Mouse (Mus musculus): ENCODE measurements around the gene Tomm20. TPM values are rescaled to one million over a fixed set of nuclear protein-coding genes. Genes with fewer than 3 reads are reported as not detected.
A peak's percentile ranks its signal among the peaks of the same experiment; 100 is the strongest.
"Not testable (repeated sequence)": the region's sequence is repeated elsewhere in the genome, so short reads cannot be mapped to it uniquely, and the experiment has no call there.

Gene Tomm20
- total RNA-seq, 2 experiments from 2014 or later: 104 to 120 TPM

DNA sequence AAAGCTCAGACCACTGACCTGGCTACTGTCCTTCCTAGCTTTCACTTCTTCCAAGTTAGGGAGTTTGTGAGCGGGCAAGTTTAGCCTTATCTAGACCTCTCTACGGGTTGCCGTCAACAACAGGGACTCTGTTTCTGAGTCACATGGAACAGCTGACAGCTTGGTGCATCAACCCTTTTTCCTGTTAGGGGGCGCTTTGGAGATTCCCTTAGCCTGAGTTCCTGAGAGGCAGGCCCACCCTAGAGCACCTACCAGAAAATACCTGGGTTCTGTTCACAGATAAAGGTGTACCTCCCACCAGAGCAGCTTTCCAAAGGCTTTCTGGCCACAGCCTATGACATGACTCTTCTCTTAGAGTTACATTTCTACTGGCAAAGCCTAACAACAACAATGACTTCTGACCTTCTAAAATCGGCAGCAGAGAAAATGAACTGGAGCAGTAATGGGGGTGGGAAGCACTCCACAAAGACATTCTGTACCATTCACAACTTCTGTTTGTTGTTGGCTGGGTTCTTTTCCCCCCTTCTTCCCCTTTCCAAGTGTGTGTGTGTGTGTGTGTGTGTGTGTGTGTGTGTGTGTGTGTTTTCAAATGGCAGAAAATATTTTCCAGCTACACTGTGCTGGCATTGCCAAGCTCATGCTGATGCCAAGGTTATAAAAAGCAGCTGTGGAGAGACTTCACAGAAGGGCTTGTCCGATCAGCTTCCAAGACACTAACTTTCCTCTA is 28.3 kb downstream of the Tomm20 start:
- peak; percentile 65 for DNase-seq

DNA sequence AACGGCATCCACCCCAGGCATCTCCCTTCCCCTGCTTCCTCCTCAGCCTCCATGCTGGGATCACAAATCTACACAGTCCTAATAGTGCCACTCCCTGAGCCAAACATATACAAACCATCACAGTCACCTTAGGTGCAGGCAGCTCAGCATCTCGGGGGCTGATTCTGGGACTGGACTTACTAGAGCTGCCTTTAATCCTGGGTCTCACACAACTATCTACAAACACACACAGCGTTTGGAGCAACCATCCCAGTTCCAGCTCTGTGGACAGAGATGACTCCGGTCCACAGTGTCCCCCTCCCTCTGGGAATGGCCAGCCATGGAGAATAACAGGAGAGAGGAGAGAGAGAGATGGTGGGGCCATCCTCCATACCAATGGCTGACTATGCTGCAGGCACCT is 29.0 kb downstream of the Tomm20 start:
- DNase-seq: no peak

DNA sequence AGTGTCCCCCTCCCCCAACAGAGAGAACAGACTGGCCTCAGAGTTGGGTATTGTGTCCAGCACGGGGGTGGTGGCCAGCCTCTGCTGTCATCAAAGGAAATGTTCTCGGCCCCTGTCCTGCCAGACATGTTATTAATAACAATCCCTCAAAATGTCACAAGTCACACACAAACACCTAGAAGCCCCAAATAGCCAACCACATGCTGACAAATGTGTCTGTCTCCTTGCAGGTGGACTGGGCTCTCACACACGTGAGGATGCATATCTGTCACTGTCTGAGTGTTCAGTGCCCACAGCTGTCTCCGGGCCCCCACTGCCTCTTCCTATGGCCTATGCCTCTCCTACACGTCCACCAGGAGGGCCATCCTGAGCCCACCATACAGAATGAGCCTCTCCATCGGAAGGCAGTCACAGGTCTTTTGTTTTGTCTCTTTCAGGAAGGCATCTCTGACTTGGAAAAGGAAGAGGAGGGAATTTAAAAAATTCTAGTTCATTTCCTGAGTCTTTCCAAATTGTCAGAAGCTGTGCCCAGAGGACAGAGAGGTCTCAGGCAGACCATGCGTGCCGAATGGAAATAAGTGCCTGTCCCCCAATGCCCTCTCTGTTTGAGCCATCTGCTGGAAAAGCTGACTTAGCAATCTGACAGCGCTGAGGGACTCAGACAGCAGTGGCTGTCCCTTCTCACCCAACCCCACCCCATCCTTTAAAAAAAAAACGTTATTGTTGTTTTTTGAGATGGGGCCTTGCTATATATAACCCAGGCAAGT is 30.9 kb downstream of the Tomm20 start:
- DNase-seq: no peak

DNA sequence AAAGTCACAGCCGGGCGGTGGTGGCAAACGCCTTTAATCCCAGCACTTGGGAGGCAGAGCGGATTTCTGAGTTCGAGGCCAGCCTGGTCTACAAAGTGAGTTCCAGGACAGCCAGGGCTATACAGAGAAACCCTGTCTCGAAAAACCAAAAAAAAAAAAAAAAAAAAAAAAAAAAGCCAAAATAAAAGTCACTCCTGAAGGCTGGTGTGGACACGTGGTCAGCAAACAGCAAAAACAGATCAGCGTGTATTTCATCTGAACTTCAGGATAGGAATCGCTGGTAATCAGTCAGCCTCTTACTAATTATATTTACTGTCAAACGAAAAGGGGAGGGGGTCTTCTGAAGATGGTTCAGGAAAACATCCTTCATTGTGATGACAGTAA is 31.5 kb downstream of the Tomm20 start:
- DNase-seq: not testable (repeated sequence)

DNA sequence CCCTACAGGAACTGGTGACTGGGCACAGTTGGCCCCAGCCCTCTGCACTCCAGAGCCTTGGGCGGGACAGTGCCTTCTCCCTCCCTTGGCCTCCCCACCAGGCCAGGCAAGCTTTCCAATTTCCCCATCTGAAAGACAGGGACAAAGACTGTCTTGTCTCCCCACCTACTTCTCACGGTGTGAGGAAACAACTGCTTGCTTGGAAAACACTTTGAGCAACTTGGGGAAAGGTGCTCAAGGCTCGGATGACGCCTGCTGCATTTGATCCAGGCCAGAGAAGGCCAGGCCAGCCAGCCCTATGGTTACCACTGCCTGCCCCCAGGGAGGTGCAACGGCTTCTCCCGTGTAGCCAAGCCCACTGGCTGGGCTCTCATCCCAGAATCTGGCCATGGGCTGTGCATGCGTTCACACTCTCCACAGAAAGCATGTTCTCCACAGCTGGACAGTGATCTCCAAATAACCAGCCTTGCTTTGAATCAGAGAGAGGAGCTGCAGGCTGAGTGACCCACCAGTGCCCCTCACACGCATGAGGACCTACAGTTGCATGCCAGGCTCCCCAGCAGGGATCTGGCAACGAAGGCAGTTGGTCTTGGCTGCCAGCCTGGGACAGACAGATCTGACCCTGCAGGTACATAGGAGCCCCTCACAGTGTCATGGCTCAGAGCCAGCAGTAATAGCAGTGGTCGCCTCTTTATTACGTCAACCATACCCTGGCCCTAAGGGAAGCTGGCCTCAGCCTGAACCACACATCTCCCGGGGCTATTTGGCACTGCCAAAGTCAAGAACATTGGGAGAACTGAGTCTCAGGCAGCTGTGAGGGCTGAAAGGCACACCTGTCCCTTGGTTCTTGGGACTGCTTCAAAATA is 32.2 kb downstream of the Tomm20 start:
- DNase-seq: peak; percentile 82

DNA sequence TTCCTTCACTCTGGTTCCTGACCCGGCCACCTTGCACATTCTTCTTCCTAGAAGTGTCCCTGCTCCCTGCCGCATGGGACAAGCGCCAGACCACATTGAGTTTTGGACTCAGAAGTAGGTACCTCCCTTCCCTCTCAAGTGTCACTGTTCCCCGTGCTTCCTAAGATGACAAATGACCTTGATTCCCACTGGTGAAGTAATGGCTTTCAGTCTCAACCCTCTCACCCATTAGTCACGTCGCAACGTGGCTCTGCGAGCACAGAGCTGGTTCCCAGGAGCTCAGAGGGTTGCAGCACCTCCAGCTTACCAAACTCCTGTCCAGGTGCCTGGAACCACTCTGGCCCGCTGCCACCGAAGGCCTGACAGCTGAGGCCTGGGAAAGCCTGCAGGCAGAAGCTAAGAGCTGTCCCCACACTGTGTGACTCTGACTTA is 36.3 kb downstream of the Tomm20 start:
- peak; percentile 51 for DNase-seq

DNA sequence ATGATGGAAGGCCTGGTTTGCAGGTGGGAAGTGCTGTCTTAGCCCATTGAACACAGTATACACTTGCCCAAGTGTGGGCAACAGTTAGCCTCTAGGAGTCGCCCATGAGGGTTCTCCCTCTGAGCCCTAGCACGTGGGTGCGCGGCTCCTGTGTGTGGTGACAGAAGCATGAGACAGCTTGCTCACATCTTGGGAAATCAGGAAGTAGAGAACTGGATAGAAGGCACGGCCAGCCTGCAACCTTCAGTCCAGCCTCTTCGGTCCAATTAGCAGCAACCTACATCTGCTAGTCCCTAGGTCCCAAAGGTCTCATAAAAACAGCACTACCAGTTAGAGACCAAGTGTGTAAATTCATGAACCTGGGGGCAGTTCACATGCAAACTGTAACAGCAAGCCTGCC is 36.8 kb downstream of the Tomm20 start:
- DNase-seq: no peak

DNA sequence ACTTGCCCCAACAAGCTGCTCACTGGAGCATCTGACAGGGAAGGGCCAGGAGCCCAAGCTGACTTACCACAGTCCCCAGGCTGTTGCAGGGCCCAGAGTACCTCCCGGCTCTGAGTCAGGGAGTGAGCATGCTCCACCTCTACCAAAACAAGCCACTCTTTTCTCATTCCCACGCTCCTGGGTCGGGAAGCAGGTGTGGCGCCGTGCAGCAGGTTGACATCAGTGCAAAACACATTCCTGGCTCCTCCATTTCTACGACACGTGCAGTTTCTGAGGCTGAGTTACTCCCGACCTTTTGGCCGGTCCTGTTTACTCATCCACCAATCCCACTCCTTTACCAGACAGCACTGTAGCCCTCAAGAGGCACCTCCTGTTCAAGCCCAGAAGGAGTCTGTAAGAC is 37.7 kb downstream of the Tomm20 start:
- DNase-seq: no peak

DNA sequence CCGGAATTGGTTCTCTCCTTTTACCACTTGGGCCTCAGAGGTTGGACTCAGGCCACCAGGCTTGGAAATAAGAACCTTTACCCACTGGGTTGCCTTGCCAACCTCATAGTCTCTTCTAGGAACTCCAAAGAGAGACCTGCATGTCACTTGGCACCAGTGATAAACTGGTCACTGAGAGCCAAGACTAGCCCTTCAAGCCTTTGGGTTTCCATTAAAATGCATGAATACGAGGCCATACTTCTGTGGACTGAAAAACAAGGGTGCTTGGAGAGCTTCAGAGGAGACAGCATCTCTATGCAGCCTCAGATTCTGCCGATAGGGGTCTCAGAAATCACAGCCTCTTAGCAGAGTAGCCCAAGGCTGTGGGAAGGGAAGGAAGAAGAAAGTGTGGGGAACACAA is 38.3 kb downstream of the Tomm20 start:
- DNase-seq: no peak

DNA sequence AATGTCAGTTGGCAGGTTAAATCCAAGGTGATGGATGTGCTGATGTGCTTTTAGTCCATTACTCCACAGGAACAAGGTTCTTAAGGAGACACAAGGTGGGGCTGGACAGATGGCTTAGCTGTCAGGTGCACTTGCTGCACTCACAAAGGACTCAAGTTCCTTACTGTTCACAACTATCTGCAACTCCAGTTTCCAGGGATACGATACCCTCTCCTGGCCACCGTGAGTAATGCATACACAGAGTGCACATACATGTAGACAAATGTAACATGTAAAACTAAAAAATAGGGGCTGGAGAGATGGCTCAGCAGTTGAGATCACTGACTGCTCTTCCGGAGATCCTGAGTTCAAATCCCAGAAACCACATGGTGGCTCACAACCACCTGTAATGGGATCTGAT is 40.3 kb downstream of the Tomm20 start:
- peak; percentile 43 for DNase-seq

DNA sequence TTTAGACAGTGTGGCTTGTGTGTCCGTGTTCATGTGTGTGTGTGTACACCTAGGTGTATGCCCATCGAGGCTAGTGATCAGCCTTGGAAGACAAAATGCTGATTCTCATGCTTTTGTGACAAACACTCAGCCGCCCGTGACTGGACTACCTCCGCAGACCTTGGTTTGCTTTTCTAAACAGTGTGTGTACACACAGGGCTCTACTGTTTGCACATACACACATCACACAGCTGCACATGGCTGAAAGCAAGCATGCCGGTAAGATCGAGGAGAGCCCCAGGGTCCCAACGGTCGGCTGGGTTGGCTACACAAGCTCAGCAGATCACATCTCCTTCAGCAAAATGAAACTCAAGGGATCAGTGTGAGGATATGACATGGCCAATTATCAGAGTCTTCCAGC is 41.7 kb downstream of the Tomm20 start:
- no peak for DNase-seq

DNA sequence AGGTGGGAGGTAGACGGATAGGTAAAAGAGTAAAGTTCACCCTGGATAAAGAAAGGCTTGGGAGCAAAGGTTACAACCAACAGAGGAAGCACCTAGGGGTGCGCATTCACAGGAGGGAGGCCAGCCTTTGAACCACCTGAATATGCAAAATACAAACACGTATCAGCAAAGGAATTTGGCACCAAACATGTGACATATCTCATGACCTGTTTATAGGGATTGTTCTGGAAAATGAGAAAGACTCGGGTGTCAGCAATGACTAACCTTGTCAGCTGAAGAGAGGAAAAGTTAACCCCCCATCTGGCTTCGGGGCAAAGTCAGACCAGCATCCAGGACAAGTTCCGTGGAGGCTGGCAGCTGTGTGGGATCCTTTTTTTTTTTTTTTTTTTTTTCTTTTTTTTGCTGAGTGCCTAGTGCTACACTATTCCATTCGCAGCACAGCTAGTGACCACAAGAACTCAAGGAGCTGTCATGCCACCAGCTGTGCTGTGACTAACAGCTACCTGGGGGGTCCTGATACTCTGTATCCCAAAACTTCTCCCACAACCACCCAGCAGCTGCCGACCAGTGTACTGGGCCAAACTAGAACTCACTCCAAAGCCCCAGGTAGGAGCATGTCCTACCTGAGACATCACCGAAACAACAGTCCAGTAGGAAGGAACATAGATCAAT is 42.3 kb downstream of the Tomm20 start:
- no peak for DNase-seq

DNA sequence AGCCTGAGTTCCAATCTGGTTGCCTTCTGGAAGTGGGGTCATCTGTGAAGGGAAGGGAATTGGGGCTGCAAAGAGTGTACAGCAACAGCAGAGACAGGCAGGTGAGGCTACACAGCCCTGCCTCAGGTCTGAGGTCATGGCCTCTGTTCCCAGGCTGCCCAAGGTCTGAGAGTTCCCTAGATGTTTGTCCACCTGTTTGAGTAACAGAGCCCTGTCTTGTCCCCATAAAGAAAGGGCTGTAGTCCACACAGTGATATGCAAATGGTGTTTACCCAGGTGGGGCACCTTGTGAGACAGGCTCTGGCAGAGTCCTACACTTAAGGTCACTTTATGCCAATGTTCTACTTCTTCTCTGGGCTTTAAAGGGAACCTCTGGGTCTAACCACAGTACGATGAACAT is 44.0 kb downstream of the Tomm20 start:
- DNase-seq: no peak

DNA sequence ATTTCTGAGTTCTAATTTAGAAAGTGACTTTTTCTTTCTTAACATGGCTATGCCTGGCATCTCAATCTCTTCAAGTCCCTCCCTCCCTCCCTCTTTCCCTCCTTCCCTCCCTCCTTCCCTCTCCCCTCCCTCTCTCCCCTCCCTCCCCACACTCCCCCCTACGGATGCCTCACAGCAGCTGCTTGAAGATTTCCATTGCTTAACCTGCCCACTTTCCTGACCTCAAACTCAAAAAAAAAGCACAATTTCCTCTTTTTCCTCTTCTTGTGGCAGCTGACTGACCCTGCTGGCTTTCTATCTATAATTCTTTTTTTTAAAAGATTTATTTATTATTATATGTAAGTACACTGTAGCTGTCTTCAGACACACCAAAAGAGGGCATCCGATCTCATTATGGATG is 44.6 kb downstream of the Tomm20 start:
- DNase-seq: no peak

DNA sequence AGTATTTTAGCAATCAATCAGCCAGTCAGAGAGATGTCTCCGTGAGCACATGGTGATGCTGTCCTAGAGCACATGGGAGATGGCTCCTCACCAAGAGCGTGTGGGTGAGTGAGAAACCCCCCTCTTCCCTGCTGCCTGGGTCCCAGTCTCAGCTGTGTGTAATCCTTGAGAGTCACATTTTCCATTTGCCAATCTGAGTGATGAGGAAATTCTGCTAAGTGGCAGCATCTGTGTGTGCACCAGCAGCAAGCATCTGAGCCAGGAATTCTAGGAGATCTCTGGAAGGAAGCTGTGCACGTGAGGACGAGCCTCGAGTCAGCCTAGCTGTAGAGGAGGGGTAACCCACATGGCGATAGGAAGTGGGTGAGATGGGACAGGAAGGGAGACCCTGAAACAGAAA is 50.5 kb downstream of the Tomm20 start:
- DNase-seq: no peak

DNA sequence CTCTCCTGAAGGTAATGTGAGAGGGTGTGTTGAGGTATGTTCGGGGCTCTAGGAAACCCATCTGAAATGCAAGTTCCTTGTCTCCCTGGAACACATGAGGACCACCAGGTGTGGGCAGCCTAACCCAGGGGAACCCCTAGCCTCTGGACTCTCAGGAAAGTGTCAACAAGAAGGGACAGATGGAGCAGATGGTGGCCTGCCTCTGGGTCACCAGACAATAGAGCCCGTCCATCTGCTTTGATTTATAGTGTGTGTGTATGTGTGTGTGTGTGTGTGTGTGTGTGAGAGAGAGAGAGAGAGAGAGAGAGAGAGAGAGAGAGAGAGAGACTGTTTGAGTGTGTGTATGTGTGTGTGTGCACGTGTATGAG is 58.0 kb downstream of the Tomm20 start:
- no peak for DNase-seq

DNA sequence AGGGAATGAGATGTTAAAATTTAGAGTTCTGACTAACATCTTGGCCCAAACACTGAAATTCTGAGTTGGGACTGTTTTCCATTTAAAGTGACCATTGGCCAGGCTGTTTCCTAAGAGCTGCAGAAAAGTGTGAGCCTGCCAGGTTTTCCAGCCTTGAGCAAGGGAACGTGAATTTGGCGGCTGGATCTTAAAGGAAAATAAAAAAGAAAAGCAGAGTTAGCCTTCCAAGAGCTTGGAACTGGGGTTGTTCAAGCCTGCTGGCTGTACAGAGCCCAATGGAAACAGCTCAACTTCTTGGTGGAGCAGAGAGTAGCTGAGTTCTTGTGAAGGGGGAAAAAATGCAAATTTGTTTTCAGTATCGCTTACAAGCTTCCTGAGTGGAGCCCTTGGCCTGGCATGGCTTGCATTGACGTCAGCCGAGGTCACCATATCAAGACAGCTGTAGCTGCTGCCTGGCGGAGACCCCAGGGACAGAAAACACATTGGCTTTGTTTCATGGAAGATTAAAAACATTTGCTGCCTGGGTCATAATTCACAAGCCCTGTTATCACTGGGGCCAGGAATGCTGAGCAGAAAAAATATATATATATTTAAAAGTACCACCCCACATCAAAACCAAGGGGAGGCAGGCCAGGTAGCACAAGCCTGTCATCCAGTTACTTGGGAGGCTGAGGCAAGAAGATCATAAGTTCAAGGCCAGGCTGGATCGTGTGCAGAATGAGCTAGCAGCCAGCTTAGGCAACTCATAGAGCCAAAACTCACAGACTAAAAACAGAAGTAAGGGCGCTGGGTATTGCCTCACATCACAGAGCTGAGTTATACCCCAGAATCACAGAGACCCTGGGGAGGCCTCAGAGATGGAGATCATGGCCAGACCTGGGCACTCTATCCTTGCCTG is 58.7 kb downstream of the Tomm20 start:
- peak; percentile 87 for DNase-seq

DNA sequence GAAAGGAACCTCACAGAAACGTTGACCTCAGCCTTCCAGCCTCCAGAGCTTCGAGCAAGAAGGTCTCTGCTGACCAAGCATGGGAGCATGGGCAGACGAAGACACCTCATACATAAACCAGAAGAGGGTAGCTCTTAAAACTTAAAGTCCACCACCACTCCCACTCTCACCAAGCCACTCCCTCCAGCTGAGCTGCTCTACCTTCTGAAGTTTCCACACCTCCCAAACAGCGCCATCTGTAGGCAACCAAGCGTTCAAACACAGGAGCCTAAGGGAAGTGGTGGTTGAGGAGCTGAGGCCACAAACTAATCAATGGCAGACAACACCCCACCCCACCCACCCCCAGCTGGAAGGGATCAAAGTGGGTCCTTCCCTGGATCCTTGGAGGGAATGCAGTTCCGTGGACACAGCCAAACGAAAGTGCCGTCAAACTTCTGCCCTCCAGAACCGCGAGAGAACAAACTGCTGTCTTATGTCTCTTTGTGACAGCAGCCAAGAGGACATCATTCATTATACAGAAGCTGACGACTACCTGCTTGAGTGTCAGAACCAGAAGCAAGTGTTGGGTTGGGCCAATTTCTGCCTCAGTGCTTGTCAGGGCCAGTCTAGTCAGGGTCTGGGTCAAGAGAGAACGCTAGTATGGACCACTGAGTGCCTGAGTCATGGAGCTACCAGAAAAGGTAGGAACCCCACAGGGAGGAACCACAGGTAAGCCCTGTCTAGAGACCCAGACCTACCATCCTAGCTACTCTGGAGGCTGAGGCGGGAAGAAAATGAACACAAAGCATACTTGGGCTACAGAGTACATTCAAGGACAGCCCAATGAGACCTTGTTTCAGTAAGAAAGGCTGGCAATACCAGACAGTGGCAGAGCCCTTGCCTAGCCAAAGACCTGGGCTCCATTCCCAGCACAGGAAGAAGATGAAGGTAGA is 59.8 kb downstream of the Tomm20 start:
- DNase-seq: peak; percentile 62

DNA sequence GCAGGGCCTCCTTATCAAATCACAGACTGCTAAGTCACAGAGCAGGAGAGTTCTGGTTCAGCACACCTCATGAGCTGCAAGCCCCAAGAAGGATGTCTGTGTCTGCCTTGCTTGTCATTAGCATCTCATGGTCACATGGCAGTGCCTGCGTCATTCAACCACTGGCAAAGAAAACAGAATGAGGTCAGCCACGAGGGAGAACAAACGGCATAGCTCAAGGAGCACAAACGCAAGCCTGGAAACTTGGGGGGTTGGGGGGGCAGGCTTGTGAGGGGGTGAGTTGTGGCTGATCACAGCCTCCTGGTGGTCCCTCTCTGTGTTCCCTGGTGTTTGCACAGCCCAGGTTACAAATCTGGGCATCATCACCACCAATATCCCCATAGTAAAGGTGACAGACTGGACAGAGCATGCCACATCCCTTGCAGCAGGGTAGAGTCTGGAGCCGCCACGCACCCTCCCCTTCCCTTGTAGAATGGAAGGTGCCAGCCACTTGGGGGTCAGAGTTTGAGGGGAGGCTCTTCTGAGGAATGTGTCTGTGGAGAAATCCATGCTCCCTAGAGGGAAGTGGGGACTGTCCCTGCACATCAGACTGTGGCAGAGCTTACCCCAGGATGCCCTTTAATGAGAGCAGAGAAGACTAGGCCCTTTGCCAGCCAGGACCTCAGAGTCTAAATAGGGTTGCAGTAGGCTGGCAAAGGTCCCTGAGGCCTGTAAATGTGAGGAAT is 61.3 kb downstream of the Tomm20 start:
- DNase-seq: peak; percentile 81

DNA sequence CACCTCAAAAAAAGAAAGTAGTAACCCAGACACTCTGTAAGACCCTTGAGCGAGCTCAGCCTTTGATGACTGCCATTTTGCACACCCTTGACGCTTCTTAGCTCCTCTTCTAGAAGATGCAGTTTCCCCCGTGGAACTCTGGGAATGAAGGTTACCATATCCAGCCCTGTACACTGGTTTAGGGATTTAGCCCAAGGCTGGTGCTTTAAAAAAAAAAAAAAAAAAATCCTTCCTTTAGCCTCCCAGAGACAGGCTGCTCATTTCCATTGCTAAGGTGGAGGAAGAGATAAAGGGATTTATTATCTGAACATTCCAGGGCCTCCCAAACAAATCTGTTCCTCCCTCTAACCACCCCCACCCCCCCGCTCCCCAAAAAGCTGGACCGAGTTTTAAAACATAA is 61.9 kb downstream of the Tomm20 start:
- no peak for DNase-seq
